Mouse (Mus musculus): ENCODE measurements around the gene Gm9817.

DNA sequence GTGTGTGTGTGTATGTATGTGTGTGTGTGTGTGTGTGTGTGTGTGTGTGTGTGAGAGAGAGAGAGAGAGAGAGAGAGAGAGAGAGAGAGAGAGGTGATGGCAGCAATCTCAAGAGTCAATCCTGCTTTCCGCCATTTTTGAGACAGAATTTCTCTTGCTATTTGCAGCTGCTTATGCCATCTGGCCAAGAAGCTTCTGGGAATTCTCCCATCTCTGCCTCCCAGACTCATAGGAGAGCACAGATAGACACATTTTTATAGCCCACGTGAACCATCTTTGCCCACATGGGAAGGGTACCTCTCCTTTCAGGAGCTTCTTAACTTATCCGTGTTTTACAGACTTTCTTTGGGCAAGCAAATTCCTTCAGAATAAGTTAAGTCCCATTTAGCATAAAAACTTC is 24.6 kb upstream of the Gm9817 start:
- no peak for TF ChIP-seq CTCF (IDR thresholded peaks at IDR 0.05; ENCODE audit: low read depth)
- no peak for TF ChIP-seq EP300 (IDR thresholded peaks at IDR 0.05; ENCODE audit: low read depth)

All from heart, postnatal 0 days (tissue).